Mouse (Mus musculus): ENCODE results near the gene Tmem267. TPM values are rescaled to one million over a fixed set of nuclear protein-coding genes. Genes with fewer than 3 reads are reported as not detected.

Tmem267 gene
- 1 to 10 TPM; 4.8 to 6.0 TPM for total RNA-seq (2023)

DNA sequence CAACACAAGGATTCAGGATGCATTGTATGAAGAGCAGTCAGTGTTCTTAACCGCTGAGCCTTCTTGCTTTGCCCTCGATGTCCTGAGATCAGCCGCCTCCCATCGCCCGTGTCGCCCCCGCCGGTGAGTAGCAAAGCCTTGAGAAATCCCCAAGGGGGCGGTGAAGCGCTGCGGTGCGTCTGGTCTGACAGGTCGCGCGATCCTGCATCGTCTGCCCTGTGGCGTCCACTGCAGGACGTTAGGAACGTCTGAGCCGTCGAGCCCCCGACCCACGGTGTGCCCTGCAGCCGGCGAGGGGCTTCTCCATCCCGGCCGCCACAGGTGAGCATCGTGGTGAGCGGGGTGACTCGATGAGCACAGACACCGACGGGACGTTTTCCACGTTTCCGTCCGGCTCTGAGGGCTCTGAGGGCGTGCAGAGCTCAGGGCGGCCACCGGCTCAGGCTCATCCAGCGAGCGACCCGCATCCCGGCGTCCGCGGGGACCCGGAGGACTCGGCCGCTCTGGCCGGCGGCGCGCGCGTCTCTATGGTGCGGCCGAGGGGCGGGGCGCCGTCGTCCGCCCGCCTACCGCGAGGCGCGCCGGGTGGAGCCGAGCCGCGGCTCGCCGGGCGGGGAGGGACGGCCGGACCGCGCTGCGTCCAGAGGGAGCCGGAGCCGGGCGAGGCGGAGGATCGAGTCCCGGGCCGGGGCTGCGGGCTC lies at the start of gene Tmem267, which contains the start of gene 3110070M22Rik:
TSS of gene Tmem267 (plus strand) at position 160 of the 701 bp plus-strand sequence.
TSS of gene 3110070M22Rik (minus strand) at position 504 of the 701 bp plus-strand sequence.

GRCm38 (mm10) chr13:119462596-119463560 lies 25.0 kb upstream of the Tmem267 start, which contains the start of gene 4833420G17Rik:
Gene 4833420G17Rik, plus strand, starts transcription at chr13:119462768.

DNA sequence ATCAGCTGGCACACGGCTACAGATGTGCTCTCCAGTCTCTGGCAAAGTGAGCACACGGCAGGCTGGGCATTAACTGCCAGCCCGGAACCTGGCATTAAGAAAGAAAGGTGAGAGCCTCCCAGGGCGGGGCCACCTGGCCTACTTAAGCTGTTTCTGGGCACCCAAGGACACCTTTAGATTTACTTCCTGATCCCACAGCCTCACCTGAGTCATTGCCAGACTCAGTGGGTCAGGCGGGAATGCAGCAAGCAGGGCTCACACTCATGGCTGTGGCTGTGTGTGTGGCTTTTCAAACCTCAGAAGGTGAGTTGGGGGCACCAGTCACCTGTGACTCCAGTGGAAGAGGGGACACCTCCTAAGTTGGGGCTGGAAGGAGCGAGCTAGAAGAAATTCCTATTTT lies 135.8 kb downstream of the Tmem267 start, which contains the start of gene Ccl28:
TSS of gene Ccl28 (plus strand) at position 186 of the 400 bp plus-strand sequence.

Other genes with a start within 250 kb of the Tmem267 start
- 10 to 100 TPM; 55.9 to 60.9 TPM for gene Paip1, start 59.4 kb upstream of the Tmem267 start, total RNA-seq (2023)
- gene 4833420G17Rik, start 25.3 kb upstream of the Tmem267 start, total RNA-seq (2023) = 10 to 100 TPM; 67.1 to 71.5 TPM
- 1 to 10 TPM in 1 of 2 experiments, under 1 TPM in 1; 0.84 to 1.2 TPM for gene 3110070M22Rik, start 344 bp downstream of the Tmem267 start, total RNA-seq (2023)
- gene Ccl28, start 135.8 kb downstream of the Tmem267 start, total RNA-seq (2023) = under 1 TPM in 1 of 2 experiments, not detected in 1; 0.41 TPM
- gene Hmgcs1, start 202.3 kb downstream of the Tmem267 start, total RNA-seq (2023) = 10 to 100 TPM; 44.1 to 46.9 TPM

Data from T-cell, adult 66 days (primary cell).